Mouse (Mus musculus) cerebellum, adult 2 months (tissue): ENCODE results near the gene H2afy.

Experiments
- CTCF ChIP-seq: fragments of 200-500 bp; IDR thresholded peaks from 2 replicates; pipeline ENCODE4 v1.5.1; 2011; ENCODE audit warnings: low read depth, mild to moderate bottlenecking, control low read depth, low read length, moderate library complexity, borderline replicate concordance; ENCODE audit not compliant: insufficient read depth
- POLR2A ChIP-seq: fragments of 200-500 bp; IDR thresholded peaks from 2 replicates; pipeline ENCODE4 v1.6.1; 2011; ENCODE audit warnings: low read length, control low read depth, borderline replicate concordance; ENCODE audit not compliant: insufficient read depth

DNA sequence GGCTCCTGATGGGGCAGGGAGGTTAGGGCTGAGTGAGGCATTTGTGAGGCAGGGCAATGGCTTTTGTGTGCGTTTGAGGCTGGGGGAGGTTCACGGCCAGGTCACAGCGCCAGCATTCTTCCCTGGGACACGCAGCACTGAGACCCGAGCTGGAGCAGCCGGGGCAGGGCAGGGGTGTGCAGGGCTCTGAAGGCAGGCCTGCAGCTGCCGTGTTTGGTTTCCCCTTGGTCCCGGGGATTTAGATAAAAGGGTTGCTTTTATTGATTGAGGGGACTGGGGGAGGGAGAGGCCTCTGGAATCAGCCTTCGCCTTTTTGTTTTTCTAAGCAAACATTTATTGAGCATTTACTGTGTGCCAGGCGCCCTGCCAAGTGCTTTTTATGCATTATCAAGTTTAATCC lies 83.4 kb downstream of the H2afy start:
- no peak for TF ChIP-seq CTCF
- no peak for TF ChIP-seq POLR2A
